Mouse (Mus musculus) cerebellum, postnatal 25 days (tissue): ENCODE data around the gene Nme3.

Experiments used
- DNase-seq, 2 experiments: peaks; one replicate each; pipeline ENCODE4 v3.0.0; 2021; ENCODE audit warnings: mixed read lengths in 2 of 2

The Nme3 gene

GRCm38 (mm10) chr17:24896241-24896992 is at the start of gene Nme3:
Gene Nme3 (plus strand): TSS chr17:24896500.
- peak; percentile 85 to 91 for DNase-seq

- no peak for DNase-seq
These were observed 48.9 kb upstream of the Nme3 start for GRCm38 (mm10) chr17:24847386-24847785.

- DNase-seq, result no peak
These were observed 47.7 kb upstream of the Nme3 start for GRCm38 (mm10) chr17:24848600-24849031.

GRCm38 (mm10) chr17:24849733-24850064 is 46.6 kb upstream of the Nme3 start:
- no peak for DNase-seq

- peak; percentile 95 to 97 for DNase-seq
These were observed 46.1 kb upstream of the Nme3 start, which contains the start of gene Fahd1 for GRCm38 (mm10) chr17:24850065-24850772. Gene Fahd1 (minus strand): TSS chr17:24850364.

GRCm38 (mm10) chr17:24850773-24851127 is 45.5 kb upstream of the Nme3 start:
- DNase-seq, result no peak

- DNase-seq, result no peak
These were observed 44.7 kb upstream of the Nme3 start for GRCm38 (mm10) chr17:24851381-24852125.

GRCm38 (mm10) chr17:24855838-24856464 is 40.3 kb upstream of the Nme3 start:
- no peak for DNase-seq

- DNase-seq, result no peak
These were observed 39.7 kb upstream of the Nme3 start for GRCm38 (mm10) chr17:24856589-24856988.

GRCm38 (mm10) chr17:24857831-24858470 is 38.3 kb upstream of the Nme3 start:
- no peak for DNase-seq

- peak; percentile 48 to 60 for DNase-seq
These were observed 37.3 kb upstream of the Nme3 start for GRCm38 (mm10) chr17:24858967-24859366.

GRCm38 (mm10) chr17:24860076-24860475 is 36.2 kb upstream of the Nme3 start:
- DNase-seq, result no peak

GRCm38 (mm10) chr17:24861785-24862184 is 34.5 kb upstream of the Nme3 start:
- no peak for DNase-seq

GRCm38 (mm10) chr17:24865776-24866175 is 30.5 kb upstream of the Nme3 start, which contains the start of gene Igfals:
Gene Igfals (plus strand): TSS chr17:24865997.
- peak; percentile 90 to 92 for DNase-seq

- no peak for DNase-seq
These were observed 28.4 kb upstream of the Nme3 start for GRCm38 (mm10) chr17:24867914-24868313.

- DNase-seq, result no peak
These were observed 22.4 kb upstream of the Nme3 start for GRCm38 (mm10) chr17:24873695-24874404.

GRCm38 (mm10) chr17:24874405-24874745 is 21.9 kb upstream of the Nme3 start:
- DNase-seq, result no peak

- peak in 1 of 2 experiments; percentile 2 for DNase-seq
These were observed 21.3 kb upstream of the Nme3 start for GRCm38 (mm10) chr17:24874989-24875388.

GRCm38 (mm10) chr17:24877336-24878116 is 18.8 kb upstream of the Nme3 start:
- peak in 1 of 2 experiments; percentile 14 for DNase-seq

GRCm38 (mm10) chr17:24878117-24878397 is 18.2 kb upstream of the Nme3 start:
- DNase-seq, result peak in 1 of 2 experiments; percentile 28

- peak in 1 of 2 experiments; percentile 3 for DNase-seq
These were observed 17.8 kb upstream of the Nme3 start for GRCm38 (mm10) chr17:24878531-24878930.
